Mouse (Mus musculus) erythroblast, embryonic 14.5 days (primary cell): ENCODE measurements at regions not wholly inside any gene's neighbourhood (a gene's known extent, or its start where the extent isn't known, plus 50 kb on each side); places are given as distances from the start of the nearest gene placed in this dataset.

Experiments
- H3K27me3 ChIP-seq: 2 replicates; pipeline ENCODE4 v1.6.1; 2012; ENCODE audit warnings: inconsistent platforms; ENCODE audit not compliant: control insufficient read depth
- H3K36me3 ChIP-seq: 2 replicates; pipeline ENCODE4 v1.6.1; 2012; ENCODE audit warnings: mild to moderate bottlenecking, inconsistent platforms; ENCODE audit not compliant: control insufficient read depth
- H3K4me1 ChIP-seq: 2 replicates; pipeline ENCODE4 v1.6.1; 2012; ENCODE audit warnings: inconsistent platforms; ENCODE audit not compliant: control insufficient read depth
- H3K4me3 ChIP-seq: replicated peaks from 2 replicates; pipeline ENCODE3; 2012; ENCODE audit warnings: moderate library complexity, mild to moderate bottlenecking, inconsistent platforms
- H3K9me3 ChIP-seq: 2 replicates; pipeline ENCODE4 v1.6.1; 2012; ENCODE audit warnings: low read length, inconsistent platforms, mixed read lengths; ENCODE audit not compliant: control insufficient read depth
- GATA1 ChIP-seq: IDR thresholded peaks from 2 replicates; pipeline ENCODE4 v1.6.1; 2012; ENCODE audit warnings: low read length, inconsistent platforms, mixed read lengths
- TAL1 ChIP-seq: IDR thresholded peaks from 3 replicates; pipeline ENCODE4 v1.6.1; 2012; ENCODE audit warnings: low read length, inconsistent platforms, mixed read lengths

GRCm38 (mm10) chr1:153990651-153991435, 90.8 kb upstream of the Teddm2 start:
- H3K27me3 ChIP-seq: no peaks in the 10 kb centered on the region
- peaks cover 2% of the 10 kb centered on the region; the same call in 1 of the 2 replicates for H3K9me3 ChIP-seq
- H3K36me3 ChIP-seq: no peaks in the 10 kb centered on the region
- no peak overlapping the region for H3K4me3 ChIP-seq
- TF ChIP-seq GATA1: no peak
- no peak for TF ChIP-seq TAL1
- H3K4me1 ChIP-seq: no peaks in the 10 kb centered on the region

GRCm38 (mm10) chr1:153992466-153992865, 92.4 kb upstream of the Teddm2 start:
- H3K36me3 ChIP-seq: no peaks in the 10 kb centered on the region
- TF ChIP-seq GATA1 (no peak), TAL1 (no peak)
- H3K4me1 ChIP-seq: no peaks in the 10 kb centered on the region
- no peaks in the 10 kb centered on the region for H3K27me3 ChIP-seq
- H3K4me3 ChIP-seq: no peak overlapping the region
- peaks cover 2% of the 10 kb centered on the region; the same call in 1 of the 2 replicates for H3K9me3 ChIP-seq

- no peaks in the 10 kb centered on the region for H3K27me3 ChIP-seq
- no peak overlapping the region for H3K4me3 ChIP-seq
- TF ChIP-seq GATA1 (no peak), TAL1 (no peak)
Observed at GRCm38 (mm10) chr1:153994871-153995270, 94.8 kb upstream of the Teddm2 start.

GRCm38 (mm10) chr1:153997201-153998181, 97.5 kb upstream of the Teddm2 start:
- no peaks in the 10 kb centered on the region for H3K36me3 ChIP-seq
- H3K4me3 ChIP-seq: no peak overlapping the region
- no peaks in the 10 kb centered on the region for H3K4me1 ChIP-seq
- TF ChIP-seq GATA1 (no peak), TAL1 (no peak)
- H3K27me3 ChIP-seq: no peaks in the 10 kb centered on the region
- H3K9me3 ChIP-seq: peaks cover 2% of the 10 kb centered on the region; the same call in 1 of the 2 replicates

More at GRCm38 (mm10) chr1:153994871-153995270, 94.8 kb upstream of the Teddm2 start:
- no peaks in the 10 kb centered on the region for H3K36me3 ChIP-seq
- H3K4me1 ChIP-seq: no peaks in the 10 kb centered on the region
- H3K9me3 ChIP-seq: peaks cover 2% of the 10 kb centered on the region; the same call in 1 of the 2 replicates

- Histone ChIP-seq H3K27me3 (no peaks in the 10 kb centered on the region), H3K4me3 (no peak overlapping the region), H3K9me3 (no peaks in the 10 kb centered on the region), H3K36me3 (no peaks in the 10 kb centered on the region), H3K4me1 (no peaks in the 10 kb centered on the region)
- TF ChIP-seq GATA1 (no peak), TAL1 (no peak)
Observed at GRCm38 (mm10) chr1:153999776-154000175, 99.7 kb upstream of the Teddm2 start.

GRCm38 (mm10) chr1:154003669-154004068, 103.6 kb upstream of the Teddm2 start:
- no peaks in the 10 kb centered on the region for H3K27me3 ChIP-seq
- H3K4me1 ChIP-seq: peaks cover 7% of the 10 kb centered on the region
- H3K36me3 ChIP-seq: no peaks in the 10 kb centered on the region
- no peak overlapping the region for H3K4me3 ChIP-seq
- no peaks in the 10 kb centered on the region for H3K9me3 ChIP-seq
- no peak for TF ChIP-seq GATA1
- TF ChIP-seq TAL1: no peak

- no peak overlapping the region for H3K4me3 ChIP-seq
- H3K36me3 ChIP-seq: no peaks in the 10 kb centered on the region
- no peak for TF ChIP-seq TAL1
- no peak for TF ChIP-seq GATA1
- H3K4me1 ChIP-seq: peaks cover 7% of the 10 kb centered on the region
- H3K9me3 ChIP-seq: no peaks in the 10 kb centered on the region
- no peaks in the 10 kb centered on the region for H3K27me3 ChIP-seq
Observed at GRCm38 (mm10) chr1:154004647-154005046, 104.6 kb upstream of the Teddm2 start.

GRCm38 (mm10) chr1:154006055-154006454, 106.0 kb upstream of the Teddm2 start:
- no peaks in the 10 kb centered on the region for H3K9me3 ChIP-seq
- no peaks in the 10 kb centered on the region for H3K27me3 ChIP-seq
- H3K36me3 ChIP-seq: no peaks in the 10 kb centered on the region
- peaks cover 7% of the 10 kb centered on the region for H3K4me1 ChIP-seq
- TF ChIP-seq GATA1 (no peak), TAL1 (no peak)
- no peak overlapping the region for H3K4me3 ChIP-seq

- no peak overlapping the region for H3K4me3 ChIP-seq
- peaks cover 7% of the 10 kb centered on the region for H3K4me1 ChIP-seq
- H3K36me3 ChIP-seq: no peaks in the 10 kb centered on the region
- no peaks in the 10 kb centered on the region for H3K27me3 ChIP-seq
- TF ChIP-seq TAL1 (no peak), GATA1 (no peak)
- H3K9me3 ChIP-seq: no peaks in the 10 kb centered on the region
Observed at GRCm38 (mm10) chr1:154007440-154007839, 107.4 kb upstream of the Teddm2 start.
